Mouse (Mus musculus): Measurements from ENCODE around the gene Wdr48. TPM values are rescaled to one million over a fixed set of nuclear protein-coding genes. Genes with fewer than 3 reads are reported as not detected.

Gene Wdr48
- 16.8 TPM for polyA plus RNA-seq (2012; fragmentation: generic; extraction: Trizol)
- long read RNA-seq, experiment 1, transcript Wdr48-201 (19 exons, 3,845 nt) = major isoform, 7 of 18 reads
- long read RNA-seq, experiment 1, partial matches to known transcripts = 5 of 18 reads
- long read RNA-seq, experiment 1, other reads (novel, unspliced or antisense) = 6 of 18 reads
- long read RNA-seq, experiment 2, transcript Wdr48-201 (19 exons, 3,845 nt) = major isoform, 253 of 291 reads
- long read RNA-seq, experiment 2, partial matches to known transcripts = 12 of 291 reads
- long read RNA-seq, experiment 2, other reads (novel, unspliced or antisense) = 23 of 291 reads

- H3K79me3 ChIP-seq (ENCODE audit: low read depth) = peaks cover 30% of the 10 kb centered on the region
- H3ac ChIP-seq (ENCODE audit: control insufficient read depth, insufficient read length, low read depth) = peak within 1 kb of the TSS; percentile 83
- H3K4me3 ChIP-seq (ENCODE audit: insufficient read depth, poor library complexity, severe bottlenecking) = peak within 1 kb of the TSS; percentile 64
- peaks cover 46% of the 10 kb centered on the region for H3K79me2 ChIP-seq (ENCODE audit: control insufficient read depth, insufficient read depth)
- no peaks in the 10 kb centered on the region for H3K27me3 ChIP-seq (ENCODE audit: control insufficient read depth, insufficient read depth, insufficient read length)
- H3K36me3 ChIP-seq (ENCODE audit: control insufficient read depth, insufficient read depth) = no peaks in the 10 kb centered on the region
- no peak for TF ChIP-seq USF1 (IDR thresholded peaks at IDR 0.05; ENCODE audit: low read depth)
- TF ChIP-seq CTCF (IDR thresholded peaks at IDR 0.05; ENCODE audit: control insufficient read depth, insufficient read depth, insufficient read length) = no peak
- TF ChIP-seq CEBPB (IDR thresholded peaks at IDR 0.05; ENCODE audit: low read depth) = no peak
- TF ChIP-seq MAX (IDR thresholded peaks at IDR 0.05) = peak; percentile 28
- no peak for TF ChIP-seq MYOD1 (IDR thresholded peaks at IDR 0.05; ENCODE audit: control insufficient read depth, insufficient read length, low read depth)
Measured at GRCm38 (mm10) chr9:119894339-119895009, at the start of gene Wdr48. TSS of gene Wdr48 (plus strand) at chr9:119894878.

- Histone ChIP-seq H3K27me3 (ENCODE audit: control insufficient read depth, insufficient read depth, insufficient read length) (peaks cover 34% of the 10 kb centered on the region), H3K36me3 (ENCODE audit: control insufficient read depth, insufficient read depth) (no peaks in the 10 kb centered on the region), H3ac (ENCODE audit: control insufficient read depth, insufficient read length, low read depth) (peak overlapping the region; percentile 8), H3K79me2 (ENCODE audit: control insufficient read depth, insufficient read depth) (no peaks in the 10 kb centered on the region), H3K4me3 (ENCODE audit: insufficient read depth, poor library complexity, severe bottlenecking) (no peak overlapping the region), H3K79me3 (ENCODE audit: low read depth) (no peaks in the 10 kb centered on the region)
- no peak for TF ChIP-seq MYOD1 (IDR thresholded peaks at IDR 0.05; ENCODE audit: control insufficient read depth, insufficient read length, low read depth)
- TF ChIP-seq CEBPB (IDR thresholded peaks at IDR 0.05; ENCODE audit: low read depth) = no peak
- TF ChIP-seq CTCF (IDR thresholded peaks at IDR 0.05; ENCODE audit: control insufficient read depth, insufficient read depth, insufficient read length) = no peak
- TF ChIP-seq MYOG (IDR thresholded peaks at IDR 0.05; ENCODE audit: control insufficient read depth, extremely low read depth, insufficient read length) = no peak
- no peak for TF ChIP-seq USF1 (IDR thresholded peaks at IDR 0.05; ENCODE audit: low read depth)
- TF ChIP-seq FOSL1 (IDR thresholded peaks at IDR 0.05; ENCODE audit: insufficient read depth, low read length, poor library complexity, severe bottlenecking) = no peak
- no peak for TF ChIP-seq MAX (IDR thresholded peaks at IDR 0.05)
Measured at GRCm38 (mm10) chr9:119847187-119847586, 47.5 kb upstream of the Wdr48 start.

- no peak overlapping the region for H3ac ChIP-seq (ENCODE audit: control insufficient read depth, insufficient read length, low read depth)
- no peaks in the 10 kb centered on the region for H3K79me3 ChIP-seq (ENCODE audit: low read depth)
- H3K79me2 ChIP-seq (ENCODE audit: control insufficient read depth, insufficient read depth) = no peaks in the 10 kb centered on the region
- no peak overlapping the region for H3K4me3 ChIP-seq (ENCODE audit: insufficient read depth, poor library complexity, severe bottlenecking)
- no peaks in the 10 kb centered on the region for H3K36me3 ChIP-seq (ENCODE audit: control insufficient read depth, insufficient read depth)
- TF ChIP-seq MYOG (IDR thresholded peaks at IDR 0.05; ENCODE audit: control insufficient read depth, extremely low read depth, insufficient read length) = no peak
- H3K27me3 ChIP-seq (ENCODE audit: control insufficient read depth, insufficient read depth, insufficient read length) = peaks cover 33% of the 10 kb centered on the region
Measured at GRCm38 (mm10) chr9:119848671-119849070, 46.0 kb upstream of the Wdr48 start.

DNA sequence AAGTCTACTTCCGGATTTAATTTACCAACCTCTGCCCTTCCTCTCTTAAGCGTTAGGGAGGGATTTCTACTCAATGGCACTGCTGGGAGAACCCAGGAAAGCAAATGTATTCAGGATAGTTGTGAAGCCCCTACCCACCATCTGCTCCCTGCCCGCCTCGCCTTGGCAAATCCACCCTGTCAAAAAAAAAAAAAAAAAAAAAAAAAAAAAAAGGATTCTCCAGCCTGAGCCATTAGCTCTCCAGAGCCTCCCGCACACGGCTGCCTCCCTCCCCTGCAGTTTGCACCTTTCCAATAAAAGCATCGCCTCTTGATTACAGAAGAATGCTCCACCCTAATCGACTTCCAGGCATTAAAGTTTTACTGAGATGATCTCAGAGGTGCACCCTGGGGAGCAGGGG is 45.5 kb upstream of the Wdr48 start:
- no peak overlapping the region for H3ac ChIP-seq (ENCODE audit: control insufficient read depth, insufficient read length, low read depth)
- no peaks in the 10 kb centered on the region for H3K79me2 ChIP-seq (ENCODE audit: control insufficient read depth, insufficient read depth)
- TF ChIP-seq FOSL1 (IDR thresholded peaks at IDR 0.05; ENCODE audit: insufficient read depth, low read length, poor library complexity, severe bottlenecking) (no peak), CEBPB (IDR thresholded peaks at IDR 0.05; ENCODE audit: low read depth) (no peak), MYOD1 (IDR thresholded peaks at IDR 0.05; ENCODE audit: control insufficient read depth, insufficient read length, low read depth) (no peak), MYOG (IDR thresholded peaks at IDR 0.05; ENCODE audit: control insufficient read depth, extremely low read depth, insufficient read length) (no peak), USF1 (IDR thresholded peaks at IDR 0.05; ENCODE audit: low read depth) (no peak), MAX (IDR thresholded peaks at IDR 0.05) (no peak), CTCF (IDR thresholded peaks at IDR 0.05; ENCODE audit: control insufficient read depth, insufficient read depth, insufficient read length) (no peak)
- H3K27me3 ChIP-seq (ENCODE audit: control insufficient read depth, insufficient read depth, insufficient read length) = peaks cover 33% of the 10 kb centered on the region
- no peaks in the 10 kb centered on the region for H3K36me3 ChIP-seq (ENCODE audit: control insufficient read depth, insufficient read depth)
- no peaks in the 10 kb centered on the region for H3K79me3 ChIP-seq (ENCODE audit: low read depth)
- no peak overlapping the region for H3K4me3 ChIP-seq (ENCODE audit: insufficient read depth, poor library complexity, severe bottlenecking)

- no peaks in the 10 kb centered on the region for H3K79me2 ChIP-seq (ENCODE audit: control insufficient read depth, insufficient read depth)
- H3K4me3 ChIP-seq (ENCODE audit: insufficient read depth, poor library complexity, severe bottlenecking) = no peak overlapping the region
- H3ac ChIP-seq (ENCODE audit: control insufficient read depth, insufficient read length, low read depth) = no peak overlapping the region
- no peaks in the 10 kb centered on the region for H3K79me3 ChIP-seq (ENCODE audit: low read depth)
- TF ChIP-seq CTCF (IDR thresholded peaks at IDR 0.05; ENCODE audit: control insufficient read depth, insufficient read depth, insufficient read length) (no peak), FOSL1 (IDR thresholded peaks at IDR 0.05; ENCODE audit: insufficient read depth, low read length, poor library complexity, severe bottlenecking) (no peak), MAX (IDR thresholded peaks at IDR 0.05) (no peak)
- peaks cover 17% of the 10 kb centered on the region for H3K27me3 ChIP-seq (ENCODE audit: control insufficient read depth, insufficient read depth, insufficient read length)
- no peaks in the 10 kb centered on the region for H3K36me3 ChIP-seq (ENCODE audit: control insufficient read depth, insufficient read depth)
Measured at GRCm38 (mm10) chr9:119852347-119853030, 42.2 kb upstream of the Wdr48 start.

Data from C2C12 (cell line).